Mouse (Mus musculus) megakaryocyte, embryonic 14.5 days (primary cell): Measurements from ENCODE around the gene Nox3.

ENCODE experiments used
- FLI1 ChIP-seq: IDR thresholded peaks from 2 replicates; pipeline ENCODE4 v1.6.1; 2012; ENCODE audit warnings: low read length, inconsistent platforms, mixed read lengths
- GATA1 ChIP-seq: IDR thresholded peaks from 3 replicates; pipeline ENCODE4 v1.6.1; 2012; ENCODE audit warnings: mixed read lengths, low read length, inconsistent platforms, borderline replicate concordance

DNA sequence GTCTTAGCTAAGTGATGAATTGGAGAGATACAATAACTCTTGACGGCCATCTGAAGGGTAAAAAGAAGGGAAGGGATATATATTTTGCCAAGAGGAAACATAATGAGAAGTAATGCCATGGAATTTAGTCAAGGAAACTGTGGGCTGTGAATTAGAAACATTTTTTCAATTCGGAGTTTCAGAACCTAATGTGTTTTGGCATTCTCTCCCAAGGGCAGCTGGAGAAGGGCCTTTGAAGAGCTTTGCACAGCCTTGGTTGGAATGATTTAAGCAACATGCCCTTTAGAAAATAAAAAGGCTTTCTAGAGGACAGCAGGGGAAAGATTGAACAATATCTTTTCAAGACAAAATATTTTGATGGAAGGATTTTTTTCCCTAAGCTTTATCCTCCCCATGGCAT is 40.9 kb upstream of the Nox3 start:
- TF ChIP-seq FLI1 (no peak), GATA1 (no peak)
